Mouse (Mus musculus): ENCODE data around the gene Lnx2. TPM values are rescaled to one million over a fixed set of nuclear protein-coding genes. Genes with fewer than 3 reads are reported as not detected.

Lnx2 gene
- polyA plus RNA-seq, 1 experiment from 2014 or later: 17.2 TPM

- Histone ChIP-seq H3K27me3 (no peaks in the 10 kb centered on the region), H3K4me1 (peaks cover 30% of the 10 kb centered on the region), H3K4me3 (replicated peaks) (peak within 1 kb of the TSS; percentile 73), H3K36me3 (peaks cover 7% of the 10 kb centered on the region), H3K9me3 (replicated peaks) (no peaks in the 10 kb centered on the region), H3K9ac (peak within 1 kb of the TSS; percentile 77), H3K4me2 (replicated peaks) (peak within 1 kb of the TSS; percentile 94), H3K27ac (replicated peaks) (peak within 1 kb of the TSS; percentile 98)
- under 1% methylated on average over 17 of the region's 17 CpGs for WGBS
- no peak; the same call in 1 of the 2 replicates for ATAC-seq (ENCODE audit: insufficient number of reproducible peaks, low FRiP score, low TSS enrichment, low read depth)
Observed at GRCm38 (mm10) chr5:147076799-147077165, 396 bp upstream of the Lnx2 start, which contains the start of gene Polr1d. TSS of gene Polr1d (plus strand) at chr5:147077050.

GRCm38 (mm10) chr5:147075103-147076025, 1.0 kb downstream of the Lnx2 start:
- Histone ChIP-seq H3K4me3 (replicated peaks) (peak overlapping the region; percentile 73), H3K27ac (replicated peaks) (peak overlapping the region; percentile 98), H3K9ac (peak overlapping the region; percentile 73), H3K36me3 (no peaks in the 10 kb centered on the region; the same call in 1 of the 2 replicates), H3K27me3 (no peaks in the 10 kb centered on the region), H3K4me1 (peaks cover 34% of the 10 kb centered on the region), H3K4me2 (replicated peaks) (peak overlapping the region; percentile 94), H3K9me3 (replicated peaks) (no peaks in the 10 kb centered on the region)
- 11% methylated on average over 21 of the region's 21 CpGs for WGBS
- no peak for ATAC-seq (ENCODE audit: insufficient number of reproducible peaks, low FRiP score, low TSS enrichment, low read depth)

GRCm38 (mm10) chr5:147073805-147074204, 2.6 kb downstream of the Lnx2 start:
- Histone ChIP-seq H3K4me3 (replicated peaks) (no peak overlapping the region), H3K27ac (replicated peaks) (no peak overlapping the region), H3K9ac (no peak overlapping the region), H3K9me3 (replicated peaks) (no peaks in the 10 kb centered on the region), H3K36me3 (no peaks in the 10 kb centered on the region), H3K27me3 (no peaks in the 10 kb centered on the region), H3K4me1 (peaks cover 40% of the 10 kb centered on the region), H3K4me2 (replicated peaks) (no peak overlapping the region)
- WGBS: 75% methylated on average over 6 of the region's 6 CpGs
- no peak for ATAC-seq (ENCODE audit: insufficient number of reproducible peaks, low FRiP score, low TSS enrichment, low read depth)

- H3K4me3 ChIP-seq (replicated peaks): no peak overlapping the region
- no peak for ATAC-seq (ENCODE audit: insufficient number of reproducible peaks, low FRiP score, low TSS enrichment, low read depth)
- H3K9ac ChIP-seq: no peak overlapping the region
- no peaks in the 10 kb centered on the region for H3K9me3 ChIP-seq (replicated peaks)
- H3K4me2 ChIP-seq (replicated peaks): no peak overlapping the region
- H3K27me3 ChIP-seq: no peaks in the 10 kb centered on the region
- no peaks in the 10 kb centered on the region for H3K36me3 ChIP-seq
- H3K27ac ChIP-seq (replicated peaks): no peak overlapping the region
- H3K4me1 ChIP-seq: peaks cover 34% of the 10 kb centered on the region
- WGBS: 65% methylated on average over 4 of the region's 4 CpGs
Observed at GRCm38 (mm10) chr5:147071886-147072285, 4.5 kb downstream of the Lnx2 start.

- no peaks in the 10 kb centered on the region for H3K27me3 ChIP-seq
- no peak overlapping the region for H3K4me2 ChIP-seq (replicated peaks)
- 71% methylated on average over 16 of the region's 16 CpGs for WGBS
- no peaks in the 10 kb centered on the region for H3K9me3 ChIP-seq (replicated peaks)
- peaks cover 35% of the 10 kb centered on the region for H3K4me1 ChIP-seq
- no peaks in the 10 kb centered on the region for H3K36me3 ChIP-seq
- peak; percentile 25; the same call in 1 of the 2 replicates for ATAC-seq (ENCODE audit: insufficient number of reproducible peaks, low FRiP score, low TSS enrichment, low read depth)
- H3K4me3 ChIP-seq (replicated peaks): no peak overlapping the region
- no peak overlapping the region for H3K27ac ChIP-seq (replicated peaks)
- H3K9ac ChIP-seq: no peak overlapping the region
Observed at GRCm38 (mm10) chr5:147070791-147071516, 5.4 kb downstream of the Lnx2 start.

GRCm38 (mm10) chr5:147068876-147069275, 7.5 kb downstream of the Lnx2 start:
- peaks cover 22% of the 10 kb centered on the region for H3K4me1 ChIP-seq
- no peaks in the 10 kb centered on the region for H3K9me3 ChIP-seq (replicated peaks)
- no peak overlapping the region for H3K27ac ChIP-seq (replicated peaks)
- H3K4me2 ChIP-seq (replicated peaks): no peak overlapping the region
- no peak overlapping the region for H3K4me3 ChIP-seq (replicated peaks)
- H3K9ac ChIP-seq: no peak overlapping the region
- H3K27me3 ChIP-seq: no peaks in the 10 kb centered on the region
- WGBS: 72% methylated on average over 5 of the region's 5 CpGs
- H3K36me3 ChIP-seq: no peaks in the 10 kb centered on the region
- no peak for ATAC-seq (ENCODE audit: insufficient number of reproducible peaks, low FRiP score, low TSS enrichment, low read depth)

- H3K4me1 ChIP-seq: peaks cover 26% of the 10 kb centered on the region
- H3K36me3 ChIP-seq: no peaks in the 10 kb centered on the region
- H3K27me3 ChIP-seq: no peaks in the 10 kb centered on the region
- H3K27ac ChIP-seq (replicated peaks): no peak overlapping the region
- H3K4me3 ChIP-seq (replicated peaks): no peak overlapping the region
- no peak overlapping the region for H3K4me2 ChIP-seq (replicated peaks)
- no peak overlapping the region for H3K9ac ChIP-seq
- no peak for ATAC-seq (ENCODE audit: insufficient number of reproducible peaks, low FRiP score, low TSS enrichment, low read depth)
- 50% methylated on average over 5 of the region's 5 CpGs for WGBS
- H3K9me3 ChIP-seq (replicated peaks): no peaks in the 10 kb centered on the region
Observed at GRCm38 (mm10) chr5:147066965-147067364, 9.4 kb downstream of the Lnx2 start.

GRCm38 (mm10) chr5:147066129-147066528, 10.3 kb downstream of the Lnx2 start:
- Histone ChIP-seq H3K27ac (replicated peaks) (no peak overlapping the region), H3K4me3 (replicated peaks) (no peak overlapping the region), H3K4me2 (replicated peaks) (no peak overlapping the region), H3K9me3 (replicated peaks) (no peaks in the 10 kb centered on the region), H3K4me1 (peaks cover 26% of the 10 kb centered on the region), H3K27me3 (no peaks in the 10 kb centered on the region), H3K9ac (no peak overlapping the region), H3K36me3 (no peaks in the 10 kb centered on the region)
- WGBS: 51% methylated on average over 4 of the region's 4 CpGs
- ATAC-seq (ENCODE audit: insufficient number of reproducible peaks, low FRiP score, low TSS enrichment, low read depth): no peak

- H3K27ac ChIP-seq (replicated peaks): peak overlapping the region; percentile 29; the same call in 1 of the 2 replicates
- H3K9me3 ChIP-seq (replicated peaks): no peaks in the 10 kb centered on the region
- H3K36me3 ChIP-seq: no peaks in the 10 kb centered on the region
- peaks cover 14% of the 10 kb centered on the region; the same call in 1 of the 2 replicates for H3K4me1 ChIP-seq
- 0 out of 2 replicates have a peak overlapping the region, but pooled peaks have one; percentile 2 for H3K4me3 ChIP-seq (replicated peaks)
- no peak for ATAC-seq (ENCODE audit: insufficient number of reproducible peaks, low FRiP score, low TSS enrichment, low read depth)
- 0 out of 2 replicates have a peak overlapping the region, but pooled peaks have one; percentile 13 for H3K4me2 ChIP-seq (replicated peaks)
- WGBS: 14% methylated on average over 8 of the region's 8 CpGs
- H3K9ac ChIP-seq: no peak overlapping the region
- H3K27me3 ChIP-seq: no peaks in the 10 kb centered on the region
Observed at GRCm38 (mm10) chr5:147063215-147063661, 13.1 kb downstream of the Lnx2 start.

- H3K4me3 ChIP-seq (replicated peaks): no peak overlapping the region
- no peak overlapping the region for H3K9ac ChIP-seq
- no peak overlapping the region for H3K27ac ChIP-seq (replicated peaks)
- no peak overlapping the region for H3K4me2 ChIP-seq (replicated peaks)
- ATAC-seq (ENCODE audit: insufficient number of reproducible peaks, low FRiP score, low TSS enrichment, low read depth): no peak
- 83% methylated on average over 2 of the region's 2 CpGs for WGBS
- H3K27me3 ChIP-seq: no peaks in the 10 kb centered on the region
- no peaks in the 10 kb centered on the region for H3K36me3 ChIP-seq
- H3K9me3 ChIP-seq (replicated peaks): no peaks in the 10 kb centered on the region
- peaks cover 15% of the 10 kb centered on the region for H3K4me1 ChIP-seq
Observed at GRCm38 (mm10) chr5:147060024-147060423, 16.4 kb downstream of the Lnx2 start.

GRCm38 (mm10) chr5:147059319-147059718, 17.1 kb downstream of the Lnx2 start:
- Histone ChIP-seq H3K27ac (replicated peaks) (no peak overlapping the region), H3K9ac (no peak overlapping the region), H3K36me3 (no peaks in the 10 kb centered on the region), H3K4me3 (replicated peaks) (no peak overlapping the region), H3K4me1 (peaks cover 15% of the 10 kb centered on the region), H3K4me2 (replicated peaks) (no peak overlapping the region), H3K9me3 (replicated peaks) (no peaks in the 10 kb centered on the region), H3K27me3 (no peaks in the 10 kb centered on the region)
- no peak for ATAC-seq (ENCODE audit: insufficient number of reproducible peaks, low FRiP score, low TSS enrichment, low read depth)
- WGBS: 84% methylated on average over 9 of the region's 9 CpGs

All from embryonic facial prominence, embryonic 15.5 days (tissue).